Mouse (Mus musculus) liver, postnatal 0 days (tissue): ENCODE measurements at regions not wholly inside any gene's neighbourhood (a gene's known extent, or its start where the extent isn't known, plus 50 kb on each side); places are given as distances from the start of the nearest gene placed in this dataset.
"Not testable (repeated sequence)": the region's sequence is repeated elsewhere in the genome, so short reads cannot be mapped to it uniquely, and the experiment has no call there.

Experiments used
- CTCF ChIP-seq: sonication (generic); IDR thresholded peaks from 2 replicates; pipeline ENCODE4 v1.5.1; 2016; ENCODE audit warnings: antibody characterized with exemption, low read depth
- EP300 ChIP-seq: IDR thresholded peaks from 2 replicates; pipeline ENCODE4 v1.6.1; 2016; ENCODE audit warnings: antibody characterized with exemption, low read depth, mild to moderate bottlenecking

GRCm38 (mm10) chr13:4839481-4839880, 230.5 kb upstream of the Akr1e1 start:
- TF ChIP-seq EP300, CTCF: not testable (repeated sequence)
